Mouse (Mus musculus): ENCODE results near the gene Scaf11.
A peak's percentile ranks its signal among the peaks of the same experiment; 100 is the strongest.
"Not testable (repeated sequence)": the region's sequence is repeated elsewhere in the genome, so short reads cannot be mapped to it uniquely, and the experiment has no call there.

Gene Scaf11

GRCm38 (mm10) chr15:96460730-96461540, at the start of gene Scaf11:
TSS of gene Scaf11 (minus strand) at chr15:96460843.
- DNase-seq (ENCODE audit: low spot score), result peak; percentile 96

DNA sequence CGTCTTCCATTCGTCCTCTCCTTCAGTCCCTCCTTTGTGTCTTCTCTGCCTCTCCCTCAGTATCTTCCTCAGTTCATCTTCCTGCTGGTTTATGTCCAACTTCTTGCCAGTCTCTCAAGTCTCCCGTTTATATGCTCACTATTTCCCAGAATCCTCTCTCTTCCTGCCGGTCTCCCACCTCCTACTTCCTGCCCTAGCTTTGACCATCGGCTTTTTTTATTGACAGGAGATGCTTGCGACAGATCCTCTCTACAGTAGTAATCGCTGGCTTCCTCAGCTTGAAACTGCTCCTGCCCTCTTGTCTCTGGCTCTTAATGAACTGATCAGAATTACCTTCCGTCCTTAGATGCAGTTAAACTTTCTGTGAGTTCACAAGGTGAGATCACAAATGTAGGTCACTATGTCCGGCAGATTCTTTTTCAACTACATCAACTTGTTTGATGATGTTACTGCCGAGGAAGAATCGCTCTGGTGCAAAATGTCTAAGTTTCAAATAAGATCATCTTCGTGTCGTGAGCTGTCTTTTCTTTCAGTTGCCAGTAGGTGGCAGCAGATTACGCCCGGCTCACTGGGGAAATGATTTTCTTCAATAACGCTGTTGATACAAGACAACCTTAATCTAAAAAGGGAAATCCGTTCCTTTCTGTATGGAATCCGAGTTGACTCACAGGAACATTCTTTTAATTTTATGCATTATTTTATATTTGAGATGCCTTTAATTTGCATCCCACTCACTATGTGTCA, 46.6 kb upstream of the Scaf11 start:
- peak; percentile 5 for DNase-seq (ENCODE audit: low spot score)

- DNase-seq (ENCODE audit: low spot score), result no peak
Observed at GRCm38 (mm10) chr15:96497646-96498045, 37.0 kb upstream of the Scaf11 start.

- no peak for DNase-seq (ENCODE audit: low spot score)
Observed at GRCm38 (mm10) chr15:96494279-96494678, 33.6 kb upstream of the Scaf11 start.

GRCm38 (mm10) chr15:96493573-96493972, 32.9 kb upstream of the Scaf11 start:
- DNase-seq (ENCODE audit: low spot score), result no peak

DNA sequence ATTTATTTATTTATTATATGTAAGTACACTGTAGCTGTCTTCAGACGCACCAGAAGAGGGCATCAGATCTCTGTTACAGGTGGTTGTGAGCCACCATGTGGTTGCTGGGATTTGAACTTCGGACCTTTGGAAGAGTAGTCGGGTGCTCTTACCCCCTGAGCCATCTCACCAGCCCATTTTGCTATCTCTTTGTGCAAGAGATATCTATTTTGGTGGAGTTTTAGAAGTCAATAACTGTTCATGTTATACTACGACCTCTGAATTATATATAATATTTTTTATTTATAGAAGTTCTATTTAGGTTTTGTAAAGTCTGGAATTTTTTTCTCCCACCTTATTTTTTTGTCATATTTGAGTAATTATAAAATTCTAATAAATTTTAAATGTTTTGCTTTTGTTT, 32.3 kb upstream of the Scaf11 start:
- DNase-seq (ENCODE audit: low spot score), result not testable (repeated sequence)

GRCm38 (mm10) chr15:96491861-96492641, 31.4 kb upstream of the Scaf11 start:
- no peak for DNase-seq (ENCODE audit: low spot score)

DNA sequence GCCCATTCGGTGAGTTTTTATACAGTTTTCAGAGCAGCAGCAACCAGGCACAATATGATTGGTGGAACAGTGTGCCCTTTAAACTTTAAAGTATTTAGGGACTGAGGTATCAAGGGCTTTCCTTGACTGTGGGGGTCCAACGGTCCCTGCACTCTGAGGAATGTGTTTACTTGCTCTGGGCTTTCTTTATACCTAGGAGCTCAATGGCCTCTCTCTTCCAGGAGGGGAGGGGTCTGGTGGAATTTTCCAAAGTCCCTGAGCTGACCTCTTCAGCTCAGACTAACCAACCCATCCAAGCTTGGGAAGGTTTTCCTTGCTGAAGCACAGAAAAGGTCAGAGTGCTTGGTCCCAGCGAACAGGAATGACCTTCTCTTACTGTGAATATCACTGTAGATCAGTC, 30.8 kb upstream of the Scaf11 start:
- no peak for DNase-seq (ENCODE audit: low spot score)

DNA sequence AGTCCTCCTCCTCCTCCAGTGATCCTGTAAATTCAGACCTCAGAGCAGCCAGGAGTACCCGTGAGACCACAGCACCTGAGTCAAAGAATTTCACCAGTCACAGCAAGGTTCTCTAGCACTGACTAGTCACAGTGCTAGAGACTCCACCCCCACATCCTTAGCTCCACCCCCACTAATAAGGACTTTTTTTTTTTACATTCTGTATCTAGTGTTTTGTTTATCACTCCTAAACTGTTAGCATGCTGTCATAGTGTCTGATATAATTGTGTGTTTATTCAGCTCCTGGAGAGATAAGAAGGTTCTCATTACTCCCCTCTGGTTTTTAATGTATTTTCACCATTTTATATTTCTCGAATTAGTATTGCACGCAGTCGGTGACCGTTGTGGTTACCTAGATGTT, 29.5 kb upstream of the Scaf11 start:
- DNase-seq (ENCODE audit: low spot score), result no peak

- no peak for DNase-seq (ENCODE audit: low spot score)
Observed at GRCm38 (mm10) chr15:96488941-96489786, 28.5 kb upstream of the Scaf11 start.

DNA sequence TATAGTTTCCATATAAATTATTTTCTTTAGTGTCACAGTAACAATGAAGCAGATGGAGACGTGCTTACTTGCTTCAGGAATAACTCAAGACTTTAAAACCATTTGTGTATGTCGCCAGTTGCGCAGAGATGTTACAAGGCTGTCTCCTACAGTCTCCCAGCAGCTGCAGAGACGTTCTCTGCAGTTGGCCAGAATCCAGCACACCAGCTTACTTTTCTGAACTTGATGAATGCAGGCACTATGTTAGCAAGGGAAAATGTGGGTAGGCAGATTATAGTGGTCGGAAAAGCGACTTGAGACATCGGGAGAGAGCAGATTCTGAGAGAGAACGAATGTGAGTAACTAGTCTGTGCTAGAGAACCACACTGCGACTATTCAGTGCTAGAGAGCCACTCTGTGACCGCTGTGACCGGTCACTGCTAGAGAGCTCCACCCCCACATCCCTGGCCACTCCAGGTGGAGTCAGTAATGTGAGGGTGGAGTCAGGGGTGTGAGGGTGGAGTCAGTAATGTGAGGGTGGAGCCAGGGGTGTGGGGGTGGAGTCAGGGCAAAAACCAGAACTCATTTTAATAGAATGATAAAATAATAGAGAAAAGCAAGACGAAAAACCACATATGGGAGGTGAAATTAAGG, 26.5 kb upstream of the Scaf11 start:
- no peak for DNase-seq (ENCODE audit: low spot score)

DNA sequence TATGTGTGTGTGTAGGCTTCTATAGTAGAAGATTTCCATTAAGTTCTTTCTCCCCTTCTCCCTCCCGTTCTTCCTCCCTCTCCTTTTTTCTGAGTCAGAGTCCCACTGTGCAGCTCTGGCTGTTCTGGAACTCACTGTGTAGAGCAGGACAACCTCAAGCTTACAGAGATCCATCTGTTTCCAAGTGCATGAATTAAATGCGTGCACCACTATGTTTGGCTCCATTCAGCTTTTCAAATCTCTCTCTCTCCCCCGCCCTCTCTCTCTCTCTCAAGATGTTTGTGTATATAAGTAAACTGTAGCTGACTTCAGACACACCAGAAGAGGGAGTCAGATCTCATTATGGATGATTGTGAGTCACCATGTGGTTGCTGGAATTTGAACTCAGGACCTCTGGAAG, 20.2 kb upstream of the Scaf11 start:
- DNase-seq (ENCODE audit: low spot score), result no peak

DNA sequence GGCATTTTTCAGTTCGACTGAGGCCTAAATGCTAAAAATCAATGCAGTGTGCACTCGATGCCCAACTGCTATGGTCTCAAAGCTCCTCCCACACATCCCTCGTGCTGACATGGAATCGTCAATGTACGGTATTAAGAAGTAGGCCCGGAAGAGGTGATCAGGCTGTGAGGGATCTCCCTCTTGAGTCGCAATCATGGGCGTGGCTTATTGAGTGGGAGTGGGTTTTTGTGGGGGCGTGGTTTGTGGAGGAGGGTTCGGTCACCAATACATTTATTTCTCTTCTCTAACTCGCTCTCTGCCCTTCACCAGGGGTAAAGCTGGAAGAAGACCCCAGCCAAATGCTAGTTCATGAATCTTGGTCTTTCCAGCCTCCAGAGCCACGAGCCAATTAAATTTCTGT, 17.4 kb upstream of the Scaf11 start:
- no peak for DNase-seq (ENCODE audit: low spot score)

DNA sequence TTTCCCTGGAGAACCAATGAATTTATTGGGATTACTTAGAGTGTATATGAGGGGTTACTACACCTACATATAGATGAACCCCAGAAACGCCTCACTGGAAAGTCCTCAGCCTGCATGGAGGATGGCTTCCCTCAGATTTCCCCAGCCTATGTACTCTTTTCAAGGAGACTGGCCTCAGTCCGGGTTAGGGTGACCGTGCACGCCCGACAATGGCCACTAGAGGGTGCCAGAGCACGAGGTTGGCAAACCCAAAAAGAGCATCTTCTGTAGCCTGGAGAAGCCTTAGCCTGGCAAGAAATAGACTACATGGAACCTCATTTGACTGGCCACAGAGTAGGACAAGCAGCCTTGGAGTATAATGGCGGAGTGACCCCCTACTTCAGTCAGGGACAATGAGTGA, 15.7 kb upstream of the Scaf11 start:
- DNase-seq (ENCODE audit: low spot score), result peak; percentile 75

GRCm38 (mm10) chr15:96475571-96475972, 14.9 kb upstream of the Scaf11 start:
- no peak for DNase-seq (ENCODE audit: low spot score)

GRCm38 (mm10) chr15:96474325-96474955, 13.8 kb upstream of the Scaf11 start:
- DNase-seq (ENCODE audit: low spot score), result peak; percentile 30

DNA sequence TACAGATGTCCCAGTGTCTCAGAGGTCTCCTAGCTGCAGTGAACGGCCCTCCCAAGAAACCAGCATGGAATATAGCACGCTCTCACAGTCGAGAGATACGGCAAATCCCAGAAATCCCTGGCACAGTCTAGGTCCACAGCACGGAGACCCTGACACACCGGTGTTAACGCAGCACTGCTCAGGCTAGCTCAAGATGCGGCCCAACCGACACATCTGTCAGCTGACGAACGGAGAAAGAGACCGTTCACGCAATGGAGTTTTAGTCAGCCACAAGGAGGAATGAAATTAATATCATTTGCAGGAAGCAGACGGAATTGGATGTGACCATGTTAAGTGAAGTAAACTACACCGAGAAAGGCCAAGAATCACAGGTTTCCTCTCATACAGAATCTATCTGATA, 13.3 kb upstream of the Scaf11 start:
- DNase-seq (ENCODE audit: low spot score), result no peak

- DNase-seq (ENCODE audit: low spot score), result no peak
Observed at GRCm38 (mm10) chr15:96468316-96468715, 7.7 kb upstream of the Scaf11 start.

GRCm38 (mm10) chr15:96467844-96468243, 7.2 kb upstream of the Scaf11 start:
- DNase-seq (ENCODE audit: low spot score), result no peak

- no peak for DNase-seq (ENCODE audit: low spot score)
Observed at GRCm38 (mm10) chr15:96466362-96466903, 5.8 kb upstream of the Scaf11 start.

Measured in spleen, adult 12 weeks (tissue).